ENCODE assay signal across 9 mouse cellular contexts in the genomic region with DNA sequence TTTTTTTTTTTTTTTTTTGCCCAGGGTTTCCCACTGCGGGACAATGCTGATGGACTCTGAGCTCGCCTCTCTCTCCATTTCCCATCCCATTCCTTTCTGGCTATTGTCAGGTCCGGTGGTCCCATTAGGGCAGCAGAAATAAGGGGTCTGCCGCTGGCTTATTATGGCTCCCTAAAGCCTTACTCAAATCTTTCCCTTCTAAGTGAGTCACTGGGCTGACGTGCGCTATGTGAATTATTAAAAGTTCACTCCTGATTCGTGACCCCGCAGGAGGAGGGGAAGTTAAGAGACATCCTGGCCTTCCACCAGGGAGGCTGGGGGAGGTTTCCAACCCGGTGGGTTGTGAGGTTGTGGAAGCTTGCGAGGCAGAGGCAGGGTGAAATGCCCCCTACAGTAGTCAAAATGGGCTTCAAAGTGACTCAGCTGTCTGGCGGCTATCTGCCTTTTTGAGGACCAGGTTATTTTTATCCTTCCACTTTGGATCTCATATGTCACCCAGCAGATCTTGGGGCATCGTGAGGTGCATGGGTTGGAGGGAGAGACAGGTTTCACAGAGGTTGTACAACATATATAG. TPM values are rescaled to one million over a fixed set of nuclear protein-coding genes. Genes with fewer than 3 reads are reported as not detected.
DNase-seq lines count a peak whose midpoint lies in the region; ATAC-seq and TF ChIP-seq lines count a peak whose summit lies in the region.
"Had no signal": no experiment of that assay in that cellular context is flagged by ENCODE, and none has a peak within 500 bp of the region (broad histone marks: within the 10 kb centered on the region; RNA-seq: fewer than 3 reads in every experiment).

No protein-coding gene starts in this region.

- no peak for TF ChIP-seq POLR2A in cortical plate, adult 2 months (IDR thresholded peaks at IDR 0.05; ENCODE audit: extremely low read depth, insufficient read depth, low read length)

- no peak for DNase-seq in kidney, postnatal 14 days
- DNase-seq in heart, adult 11 months = peak; percentile 96
- no peak for DNase-seq in left cerebral cortex, adult 11 months (ENCODE audit: low spot score)
- no peak for DNase-seq in layer of hippocampus, postnatal 25 days (ENCODE audit: extremely low spot score in 1 of 2, low spot score in 1 of 2)

- H3K36me3 ChIP-seq in kidney, embryonic 15.5 days = no peaks in the 10 kb centered on the region
- no peaks in the 10 kb centered on the region for H3K36me3 ChIP-seq in intestine, embryonic 16.5 days (ENCODE audit: control insufficient read depth, insufficient read depth, low read length)
- no peaks in the 10 kb centered on the region for H3K36me3 ChIP-seq in neural tube, embryonic 15.5 days

- H3K9me3 ChIP-seq in kidney, embryonic 15.5 days (replicated peaks) = no peaks in the 10 kb centered on the region
- no peaks in the 10 kb centered on the region for H3K9me3 ChIP-seq in intestine, embryonic 16.5 days (ENCODE audit: control insufficient read depth, low read length)
- no peaks in the 10 kb centered on the region for H3K9me3 ChIP-seq in neural tube, embryonic 15.5 days (replicated peaks)

- H3K4me2 ChIP-seq in kidney, embryonic 15.5 days = peak overlapping the region; percentile 85
- peak overlapping the region; percentile 91 for H3K4me2 ChIP-seq in intestine, embryonic 16.5 days (ENCODE audit: low read depth, low read length)
- peak overlapping the region; percentile 82 for H3K4me2 ChIP-seq in neural tube, embryonic 15.5 days

- peak overlapping the region; percentile 80 for H3K4me3 ChIP-seq in kidney, embryonic 15.5 days (replicated peaks)
- H3K4me3 ChIP-seq in cortical plate, adult 2 months (ENCODE audit: insufficient read depth, low read length) = peak overlapping the region; percentile 91
- H3K4me3 ChIP-seq in intestine, embryonic 16.5 days (ENCODE audit: low read length) = peak overlapping the region; percentile 76
- peak overlapping the region; percentile 93 for H3K4me3 ChIP-seq in neural tube, embryonic 15.5 days (replicated peaks)

- no peaks in the 10 kb centered on the region; the same call in 1 of the 2 replicates for H3K27me3 ChIP-seq in kidney, embryonic 15.5 days
- 0 out of 2 replicates have a peak, but pooled peaks cover 3% of the 10 kb centered on the region for H3K27me3 ChIP-seq in intestine, embryonic 16.5 days (replicated peaks; ENCODE audit: control insufficient read depth, insufficient read depth, low read length)
- H3K27me3 ChIP-seq in neural tube, embryonic 15.5 days (replicated peaks) = no peaks in the 10 kb centered on the region

- no peak overlapping the region for H3K9ac ChIP-seq in kidney, embryonic 15.5 days
- no peak overlapping the region for H3K9ac ChIP-seq in intestine, embryonic 16.5 days (ENCODE audit: low read depth, low read length)
- H3K9ac ChIP-seq in neural tube, embryonic 15.5 days (replicated peaks) = peak overlapping the region; percentile 91

- WGBS in kidney, embryonic 15.5 days = 5% methylated on average over 12 of the region's 12 CpGs
- WGBS in intestine, embryonic 16.5 days = 6% methylated on average over 12 of the region's 12 CpGs
- 6% methylated on average over 12 of the region's 12 CpGs for WGBS in neural tube, embryonic 15.5 days

- ATAC-seq in kidney, embryonic 15.5 days (replicated peaks; ENCODE audit: low FRiP score) = no peak
- ATAC-seq in intestine, embryonic 16.5 days = no peak
- peak; percentile 6; the same call in 1 of the 2 replicates for ATAC-seq in neural tube, embryonic 15.5 days (ENCODE audit: low FRiP score)

- no peak overlapping the region for H3K27ac ChIP-seq in kidney, embryonic 15.5 days
- no peak overlapping the region for H3K27ac ChIP-seq in cortical plate, adult 2 months (ENCODE audit: insufficient read depth, low read length)
- no peak overlapping the region for H3K27ac ChIP-seq in intestine, embryonic 16.5 days (ENCODE audit: low read length)
- peak overlapping the region; percentile 96; the same call in 1 of the 2 replicates for H3K27ac ChIP-seq in neural tube, embryonic 15.5 days (replicated peaks)

- H3K4me1 ChIP-seq in kidney, embryonic 15.5 days = peaks cover 8% of the 10 kb centered on the region
- peaks cover 5% of the 10 kb centered on the region for H3K4me1 ChIP-seq in cortical plate, adult 2 months (ENCODE audit: control insufficient read depth, insufficient read depth, low read length)
- H3K4me1 ChIP-seq in intestine, embryonic 16.5 days (ENCODE audit: control insufficient read depth, insufficient read depth, low read length) = 0 out of 2 replicates have a peak, but pooled peaks cover 3% of the 10 kb centered on the region
- H3K4me1 ChIP-seq in neural tube, embryonic 15.5 days = peaks cover 18% of the 10 kb centered on the region

- TF ChIP-seq CTCF in cortical plate, adult 2 months (IDR thresholded peaks at IDR 0.05; ENCODE audit: extremely low read depth, insufficient read depth, low read length) = no peak

RNA-seq across cellular contexts. Expression of gene Usp13, which starts 1.1 kb away (rescaled TPM):
- polyA plus RNA-seq in kidney, embryonic 15.5 days (2015; fragmentation: Nextera tagmentation; extraction: Ambion mirVana) = 4.6 and 4.9 TPM in 2 replicates
- polyA plus RNA-seq in cortical plate, adult 2 months (2012; rRNA removed) = 11.4 and 11.7 TPM in 2 replicates
- polyA plus RNA-seq in intestine, embryonic 16.5 days (2015; fragmentation: Nextera tagmentation; extraction: Ambion mirVana) = 1.5 and 3.2 TPM in 2 replicates
- 15.9 and 18.2 TPM in 2 replicates for polyA plus RNA-seq in neural tube, embryonic 15.5 days (2015; fragmentation: Nextera tagmentation; extraction: Ambion mirVana)
- 10 to 100 TPM; 18.0 to 21.8 TPM for total RNA-seq in layer of hippocampus, postnatal 25 days (2021)
- polyA plus RNA-seq: erythroblast, embryonic 14.5 days had no signal
